Mouse (Mus musculus) spleen, adult 2 months (tissue): ENCODE measurements around the gene Ice1.

ENCODE experiments used
- CTCF ChIP-seq: fragments of 200-500 bp; IDR thresholded peaks from 2 replicates; pipeline ENCODE4 v1.5.1; 2011; ENCODE audit warnings: mild to moderate bottlenecking, inconsistent platforms; ENCODE audit not compliant: insufficient read depth, insufficient read length, insufficient replicate concordance; ENCODE audit errors: extremely low read depth
- POLR2A ChIP-seq: fragments of 200-500 bp; IDR thresholded peaks from 2 replicates; pipeline ENCODE4 v1.6.1; 2011; ENCODE audit warnings: low read depth, low read length, inconsistent platforms

- TF ChIP-seq POLR2A (no peak), CTCF (no peak)
Measured at GRCm38 (mm10) chr13:70596901-70597300, 40.5 kb downstream of the Ice1 start.
